Mouse (Mus musculus) heart, embryonic 14.5 days (tissue): ENCODE data around the gene Atp2b4. TPM values are rescaled to one million over a fixed set of nuclear protein-coding genes. Genes with fewer than 3 reads are reported as not detected.
A peak's percentile ranks its signal among the peaks of the same experiment; 100 is the strongest.

Experiments
- ATAC-seq: fragments of 200-750 bp; cut with Nextera tagmentation; 2 replicates; pipeline ENCODE4 v1.8.0; 2017; ENCODE audit warnings: low read depth, moderate TSS enrichment; ENCODE audit not compliant: insufficient number of reproducible peaks, insufficient read depth, low FRiP score
- H3K27ac ChIP-seq, 2 experiments: fragments of 200-500 bp in 1 of 2; fragments of 300-500 bp in 1 of 2; sonication (generic) in 1 of 2; replicated peaks in 1 of 2; 2 replicates each; pipeline ENCODE4 v1.5.1; 2012 to 2014; ENCODE audit warnings: low read depth in 2 of 2, low read length in 2 of 2, control low read depth in 1 of 2, mild to moderate bottlenecking in 1 of 2, mixed read lengths in 1 of 2; ENCODE audit not compliant: control insufficient read depth in 1 of 2, insufficient read depth in 1 of 2
- H3K27me3 ChIP-seq: fragments of 300-500 bp; sonication (generic); 2 replicates; pipeline ENCODE4 v1.6.1; 2014; ENCODE audit warnings: mild to moderate bottlenecking, low read length, control low read depth; ENCODE audit not compliant: control insufficient read depth, insufficient read depth
- H3K36me3 ChIP-seq: fragments of 300-500 bp; sonication (generic); 2 replicates; pipeline ENCODE4 v1.6.1; 2014; ENCODE audit warnings: mild to moderate bottlenecking, control low read depth, low read length, mixed read lengths; ENCODE audit not compliant: control insufficient read depth, insufficient read depth
- H3K4me1 ChIP-seq, 2 experiments: fragments of 200-500 bp in 1 of 2; fragments of 300-500 bp in 1 of 2; sonication (generic) in 1 of 2; 2 replicates each; pipeline ENCODE4 v1.6.1; 2012 to 2014; ENCODE audit warnings: low read length in 2 of 2, control low read depth in 1 of 2, mixed read lengths in 1 of 2; ENCODE audit not compliant: control insufficient read depth in 2 of 2, insufficient read depth in 2 of 2
- H3K4me2 ChIP-seq: fragments of 300-500 bp; sonication (generic); 2 replicates; pipeline ENCODE4 v1.6.1; 2014; ENCODE audit warnings: mild to moderate bottlenecking, low read length
- H3K4me3 ChIP-seq, 2 experiments: fragments of 200-500 bp in 1 of 2; fragments of 300-500 bp in 1 of 2; sonication (generic) in 1 of 2; 2 replicates each; pipeline ENCODE4 v1.5.1; 2012 to 2014; ENCODE audit warnings: low read length in 2 of 2, mild to moderate bottlenecking in 2 of 2, control low read depth in 1 of 2, low read depth in 1 of 2, moderate library complexity in 1 of 2; ENCODE audit not compliant: control insufficient read depth in 1 of 2, insufficient read depth in 1 of 2
- H3K9ac ChIP-seq: fragments of 300-500 bp; sonication (generic); 2 replicates; pipeline ENCODE4 v1.6.1; 2014; ENCODE audit warnings: mild to moderate bottlenecking, low read length
- H3K9me3 ChIP-seq: fragments of 300-500 bp; sonication (generic); 2 replicates; pipeline ENCODE4 v1.6.1; 2016; ENCODE audit warnings: low read length, control low read depth; ENCODE audit not compliant: control insufficient read depth
- WGBS: fragments of 180-500 bp; shearing (Covaris S2); extraction: QIAGEN DNeasy Blood & Tissue Kit; methylation state at CpG from one replicate; pipeline ENCODE4 v1.1.7; 2014; 5-methylcytosine and 5-hydroxymethylcytosine counted together
- polyA plus RNA-seq: library from polyadenylated mRNA; unstranded; fragments of >200 nt; fragmentation: Nextera tagmentation; extraction: Ambion mirVana; gene quantifications from 2 replicates; pipeline ENCODE4 v1.2.1, GENCODE M21; 2014

The Atp2b4 gene
- polyA plus RNA-seq, 1 experiment from 2014 or later: 21.3 TPM

DNA sequence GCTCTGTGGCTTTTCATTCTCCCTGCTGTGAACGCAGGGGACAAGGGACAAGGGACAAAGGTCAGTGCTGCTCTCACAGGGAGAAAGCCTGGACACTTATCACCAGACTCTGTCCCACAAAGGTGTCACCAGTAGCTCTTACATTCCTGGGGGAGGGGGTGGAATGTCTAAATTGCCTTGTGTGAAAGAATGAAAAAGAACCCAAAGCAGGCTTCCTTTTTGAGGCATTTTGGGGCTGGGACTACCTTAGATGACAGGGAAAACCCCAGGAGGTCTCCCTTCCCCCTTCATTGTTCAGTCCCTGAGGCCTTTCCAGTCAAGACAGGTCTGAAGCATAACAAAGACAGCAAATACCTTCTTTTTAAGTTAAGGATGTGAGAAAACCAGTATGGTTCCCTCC is 106.5 kb downstream of the Atp2b4 start:
- H3K36me3 ChIP-seq: no peaks in the 10 kb centered on the region
- no peak overlapping the region for H3K4me3 ChIP-seq
- H3K4me2 ChIP-seq: no peak overlapping the region
- no peaks in the 10 kb centered on the region for H3K9me3 ChIP-seq
- peak overlapping the region; percentile 34 for H3K9ac ChIP-seq
- H3K4me1 ChIP-seq: peaks cover 33 to 39% of the 10 kb centered on the region in 2 experiments
- 5% methylated on average over 1 of the region's 1 CpGs for WGBS
- no peaks in the 10 kb centered on the region for H3K27me3 ChIP-seq
- ATAC-seq: no peak
- H3K27ac ChIP-seq: peak overlapping the region; percentile 53 to 91

- Histone ChIP-seq H3K27me3 (no peaks in the 10 kb centered on the region), H3K4me2 (no peak overlapping the region), H3K27ac (peak overlapping the region; percentile 53 to 91; a peak in 3 of 4 replicates), H3K4me3 (no peak overlapping the region), H3K9ac (peak overlapping the region; percentile 34), H3K4me1 (peaks cover 33 to 39% of the 10 kb centered on the region in 2 experiments), H3K9me3 (no peaks in the 10 kb centered on the region), H3K36me3 (no peaks in the 10 kb centered on the region)
- no peak for ATAC-seq
- 72% methylated on average over 11 of the region's 11 CpGs for WGBS
Observed at GRCm38 (mm10) chr1:133693536-133694114, 107.2 kb downstream of the Atp2b4 start.

DNA sequence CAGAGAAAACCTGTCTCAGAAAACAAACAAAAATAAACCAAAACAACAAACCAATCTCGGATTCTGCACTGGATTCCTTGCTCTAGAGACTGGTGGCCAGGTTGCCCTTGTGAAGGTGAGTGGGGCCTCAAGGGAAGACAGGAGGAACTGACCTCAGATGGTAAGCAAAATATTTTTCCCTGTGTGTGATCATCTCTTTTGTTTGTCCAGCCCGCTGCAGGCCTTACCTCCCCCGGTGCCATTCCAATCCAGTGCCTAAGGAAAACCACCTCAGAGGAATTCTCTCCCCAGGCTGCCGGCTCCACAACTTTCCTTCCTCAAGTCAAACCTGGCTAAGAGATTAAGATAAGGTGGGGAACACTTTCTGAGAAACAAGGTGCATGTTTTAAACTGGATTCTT is 108.6 kb downstream of the Atp2b4 start:
- Histone ChIP-seq H3K4me1 (peaks cover 33 to 39% of the 10 kb centered on the region in 2 experiments), H3K27ac (no peak overlapping the region), H3K9ac (no peak overlapping the region), H3K4me3 (no peak overlapping the region), H3K36me3 (no peaks in the 10 kb centered on the region), H3K27me3 (no peaks in the 10 kb centered on the region), H3K4me2 (no peak overlapping the region), H3K9me3 (no peaks in the 10 kb centered on the region)
- ATAC-seq: no peak
- WGBS: 29% methylated on average over 4 of the region's 4 CpGs

DNA sequence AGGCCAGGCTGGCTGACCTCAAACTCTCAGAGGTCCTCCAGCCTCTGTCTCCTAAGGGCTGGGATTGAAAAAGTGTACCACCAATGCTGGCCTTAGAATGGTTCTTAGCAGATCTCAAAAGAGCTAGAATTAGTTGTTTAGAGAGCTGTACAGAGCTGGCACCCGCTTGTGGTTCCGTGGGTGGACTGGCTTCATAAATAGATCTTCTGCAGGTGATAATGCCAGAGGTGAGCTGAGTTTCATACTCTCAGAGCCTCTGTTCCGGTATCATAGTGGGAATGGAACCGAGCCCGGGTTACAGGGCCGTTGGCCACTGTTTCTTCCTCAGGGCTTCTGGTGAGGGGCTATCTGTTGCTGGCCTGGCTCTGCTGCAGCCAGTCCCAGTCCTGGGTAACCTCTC is 109.8 kb downstream of the Atp2b4 start:
- WGBS: 95% methylated on average over 6 of the region's 6 CpGs
- no peaks in the 10 kb centered on the region for H3K9me3 ChIP-seq
- no peak for ATAC-seq

GRCm38 (mm10) chr1:133689897-133690296 is 110.9 kb downstream of the Atp2b4 start, which contains the start of gene Lax1:
TSS of gene Lax1 (minus strand) at chr1:133690108.
- no peaks in the 10 kb centered on the region for H3K36me3 ChIP-seq
- H3K4me3 ChIP-seq: no peak within 1 kb of the TSS
- H3K9me3 ChIP-seq: no peaks in the 10 kb centered on the region
- WGBS: 28% methylated on average over 6 of the region's 6 CpGs
- no peak for ATAC-seq
- H3K9ac ChIP-seq: no peak within 1 kb of the TSS
- H3K27ac ChIP-seq: no peak within 1 kb of the TSS
- H3K27me3 ChIP-seq: no peaks in the 10 kb centered on the region
- no peak within 1 kb of the TSS for H3K4me2 ChIP-seq
- H3K4me1 ChIP-seq: peaks cover 17 to 19% of the 10 kb centered on the region in 2 experiments

More for the DNA sequence above, 109.8 kb downstream of the Atp2b4 start:
- H3K4me2 ChIP-seq: no peak overlapping the region
- H3K27me3 ChIP-seq: no peaks in the 10 kb centered on the region
- no peak overlapping the region for H3K4me3 ChIP-seq
- no peak overlapping the region for H3K27ac ChIP-seq
- no peaks in the 10 kb centered on the region for H3K36me3 ChIP-seq
- peaks cover 27 to 28% of the 10 kb centered on the region in 2 experiments for H3K4me1 ChIP-seq
- no peak overlapping the region for H3K9ac ChIP-seq

DNA sequence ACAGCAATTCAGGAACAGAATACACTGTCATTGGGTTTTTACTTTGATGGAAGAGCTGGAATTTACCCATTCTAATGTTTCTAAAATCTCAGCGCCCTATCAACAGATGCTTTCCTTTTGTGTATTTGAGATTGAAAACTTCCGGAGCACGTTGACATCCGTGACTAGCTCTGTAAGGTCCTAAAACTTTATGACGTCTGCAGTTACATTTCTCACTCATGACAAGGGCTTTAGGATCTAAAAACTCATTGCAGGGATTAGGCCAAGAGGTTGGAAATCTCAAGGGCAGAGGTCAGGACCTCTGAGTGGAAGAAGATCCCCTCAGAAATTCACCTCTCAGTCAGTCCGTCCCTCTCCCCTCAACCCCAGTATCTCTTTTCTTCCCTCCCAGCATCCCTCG is 112.5 kb downstream of the Atp2b4 start:
- no peak overlapping the region for H3K4me3 ChIP-seq
- H3K4me2 ChIP-seq: no peak overlapping the region
- H3K9ac ChIP-seq: no peak overlapping the region
- no peaks in the 10 kb centered on the region for H3K36me3 ChIP-seq
- H3K27ac ChIP-seq: no peak overlapping the region
- H3K4me1 ChIP-seq: peaks cover 3 to 5% of the 10 kb centered on the region in 2 experiments
- no peaks in the 10 kb centered on the region for H3K27me3 ChIP-seq
- no peaks in the 10 kb centered on the region for H3K9me3 ChIP-seq
- 74% methylated on average over 7 of the region's 7 CpGs for WGBS
- ATAC-seq: no peak

DNA sequence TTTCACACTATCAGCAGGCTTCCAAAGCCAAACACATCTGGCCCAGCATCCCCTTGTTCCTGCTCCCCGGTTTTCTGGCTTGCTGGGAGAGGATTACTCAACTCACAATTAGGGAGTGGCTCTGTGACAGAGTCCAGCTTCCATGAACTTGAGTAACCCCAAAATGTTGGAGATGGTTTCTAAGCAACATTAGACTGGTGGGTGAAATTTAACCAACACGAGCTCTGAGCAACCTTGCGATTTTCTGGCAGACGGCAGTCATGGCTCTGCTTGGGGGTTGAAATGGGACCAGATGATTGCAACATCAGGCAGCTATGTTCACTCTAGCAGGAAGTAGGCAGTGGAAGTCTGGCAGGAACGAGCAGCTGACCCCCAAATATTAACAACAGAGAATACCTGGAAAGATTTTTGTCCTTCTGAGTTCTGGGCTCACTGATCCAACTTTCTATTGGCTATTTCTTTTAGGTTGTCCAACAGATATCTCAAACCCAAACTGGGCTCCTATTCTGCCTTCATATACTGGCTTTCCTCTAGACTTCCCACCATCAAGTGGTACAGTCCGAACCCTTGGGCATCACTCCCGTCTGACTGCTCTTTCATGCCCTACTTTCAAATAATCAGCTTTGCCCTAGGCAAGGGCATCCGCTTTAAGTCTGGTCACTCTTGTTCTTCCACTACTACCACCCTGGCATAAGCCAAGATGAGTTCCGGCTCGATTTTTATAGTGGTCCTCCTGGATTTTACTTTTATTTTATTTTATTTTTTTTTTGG is 114.9 kb downstream of the Atp2b4 start:
- Histone ChIP-seq H3K4me1 (no peaks in the 10 kb centered on the region; a peak in 1 of 4 replicates), H3K9me3 (no peaks in the 10 kb centered on the region), H3K4me2 (no peak overlapping the region), H3K27me3 (no peaks in the 10 kb centered on the region), H3K27ac (no peak overlapping the region), H3K9ac (no peak overlapping the region), H3K4me3 (no peak overlapping the region), H3K36me3 (no peaks in the 10 kb centered on the region)
- no peak for ATAC-seq
- 78% methylated on average over 10 of the region's 10 CpGs for WGBS
